Mouse (Mus musculus) olfactory bulb, adult 2 months (tissue): Measurements from ENCODE around the gene Pla2g4e.

Experiments
- CTCF ChIP-seq: fragments of 200-500 bp; IDR thresholded peaks from 2 replicates; pipeline ENCODE4 v1.5.1; 2012; ENCODE audit warnings: low read depth, mild to moderate bottlenecking, low read length, moderate library complexity; ENCODE audit not compliant: insufficient read depth
- POLR2A ChIP-seq: fragments of 200-500 bp; IDR thresholded peaks from 2 replicates; pipeline ENCODE4 v1.6.1; 2012; ENCODE audit warnings: mild to moderate bottlenecking, low read depth, low read length, moderate library complexity; ENCODE audit not compliant: insufficient read depth

GRCm38 (mm10) chr2:120284705-120285104, 39.6 kb upstream of the Pla2g4e start:
- TF ChIP-seq POLR2A = no peak
- TF ChIP-seq CTCF = no peak
